Mouse (Mus musculus) small intestine, adult 2 months (tissue): ENCODE results near the gene Pias3. TPM values are rescaled to one million over a fixed set of nuclear protein-coding genes. Genes with fewer than 3 reads are reported as not detected.

Experiments used
- H3K27ac ChIP-seq: fragments of 200-500 bp; 2 replicates; pipeline ENCODE4 v1.5.1; 2012; ENCODE audit warnings: low read depth, low read length, control low read depth, inconsistent platforms; ENCODE audit not compliant: insufficient read depth
- H3K27me3 ChIP-seq: fragments of 200-500 bp; 2 replicates; pipeline ENCODE4 v1.6.1; 2012; ENCODE audit warnings: mild to moderate bottlenecking, moderate library complexity, low read length, inconsistent platforms; ENCODE audit not compliant: control insufficient read depth, insufficient read depth
- H3K36me3 ChIP-seq: fragments of 200-500 bp; 2 replicates; pipeline ENCODE4 v1.6.1; 2012; ENCODE audit warnings: mild to moderate bottlenecking, low read length, control low read depth, inconsistent platforms; ENCODE audit not compliant: control insufficient read depth, insufficient read depth
- H3K4me1 ChIP-seq: fragments of 200-500 bp; 2 replicates; pipeline ENCODE4 v1.6.1; 2012; ENCODE audit warnings: low read length, inconsistent platforms, mixed read lengths; ENCODE audit not compliant: control insufficient read depth, insufficient read depth, insufficient read length
- H3K4me3 ChIP-seq: fragments of 200-500 bp; 2 replicates; pipeline ENCODE4 v1.5.1; 2012; ENCODE audit warnings: low read depth, mild to moderate bottlenecking, control low read depth, inconsistent platforms, low read length, moderate library complexity
- CTCF ChIP-seq: fragments of 200-500 bp; IDR thresholded peaks from 2 replicates; pipeline ENCODE4 v1.5.1; 2012; ENCODE audit warnings: low read depth, mild to moderate bottlenecking, control low read depth, inconsistent platforms, low read length, moderate library complexity, mixed read lengths; ENCODE audit not compliant: insufficient replicate concordance, insufficient read length; ENCODE audit errors: extremely low read depth
- POLR2A ChIP-seq: fragments of 200-500 bp; IDR thresholded peaks from 2 replicates; pipeline ENCODE4 v1.6.1; 2012; ENCODE audit warnings: low read depth, mild to moderate bottlenecking, control low read depth, inconsistent platforms, low read length, moderate library complexity
- WGBS: fragments of 180-500 bp; shearing (Covaris S2); methylation state at CpG from one replicate; pipeline ENCODE4 v1.1.7; 2018; 5-methylcytosine and 5-hydroxymethylcytosine counted together
- polyA plus RNA-seq: library from polyadenylated mRNA; depleted of rRNA; stranded (reverse); fragments of >200 nt; gene quantifications from 2 replicates; pipeline ENCODE4 v1.2.3, GENCODE M21; 2012; rRNA removed

The Pias3 gene
- polyA plus RNA-seq, 1 experiment = 17.9 TPM

- no peak overlapping the region for H3K4me3 ChIP-seq
- WGBS = 40% methylated on average over 1 of the region's 1 CpGs
- TF ChIP-seq CTCF = no peak
- no peak for TF ChIP-seq POLR2A
- no peaks in the 10 kb centered on the region for H3K27me3 ChIP-seq
- no peaks in the 10 kb centered on the region for H3K4me1 ChIP-seq
- H3K36me3 ChIP-seq = no peaks in the 10 kb centered on the region; the same call in 1 of the 2 replicates
- no peak overlapping the region for H3K27ac ChIP-seq
Observed at GRCm38 (mm10) chr3:96746829-96747228, 50.6 kb downstream of the Pias3 start.

Other genes starting within 250 kb of the Pias3 start
- not detected in 2 replicates for gene BC107364, start 244.1 kb upstream of the Pias3 start, polyA plus RNA-seq
- gene Hfe2, start 171.2 kb upstream of the Pias3 start, polyA plus RNA-seq = 0.06 TPM in 1 of 2 replicates, not detected in the other
- 167 and 384 TPM in 2 replicates for gene Txnip, start 138.4 kb upstream of the Pias3 start, polyA plus RNA-seq
- not detected in 2 replicates for gene Gm16253, start 119.4 kb upstream of the Pias3 start, polyA plus RNA-seq
- gene Polr3gl, start 102.2 kb upstream of the Pias3 start, polyA plus RNA-seq = 3.4 and 7.9 TPM in 2 replicates
- 0.44 and 0.63 TPM in 2 replicates for gene Ankrd34a, start 99.7 kb upstream of the Pias3 start, polyA plus RNA-seq
- 2.9 and 7.6 TPM in 2 replicates for gene Lix1l, start 95.2 kb upstream of the Pias3 start, polyA plus RNA-seq
- 1.4 and 5.8 TPM in 2 replicates for gene Rbm8a, start 66.5 kb upstream of the Pias3 start, polyA plus RNA-seq
- gene Pex11b, start 61.0 kb upstream of the Pias3 start, polyA plus RNA-seq = 11.0 and 21.1 TPM in 2 replicates
- gene Gm42957, start 60.9 kb upstream of the Pias3 start, polyA plus RNA-seq = 0.05 TPM in 1 of 2 replicates, not detected in the other
- 0.49 and 0.53 TPM in 2 replicates for gene Itga10, start 50.8 kb upstream of the Pias3 start, polyA plus RNA-seq
- 0.74 and 1.8 TPM in 2 replicates for gene Ankrd35, start 26.3 kb upstream of the Pias3 start, polyA plus RNA-seq
- 0.70 and 1.2 TPM in 2 replicates for gene Nudt17, start 12.2 kb downstream of the Pias3 start, polyA plus RNA-seq
- 20.0 and 47.6 TPM in 2 replicates for gene Polr3c, start 31.2 kb downstream of the Pias3 start, polyA plus RNA-seq
- 7.5 and 17.7 TPM in 2 replicates for gene Rnf115, start 31.3 kb downstream of the Pias3 start, polyA plus RNA-seq
- 11.4 and 58.3 TPM in 2 replicates for gene Pdzk1, start 132.9 kb downstream of the Pias3 start, polyA plus RNA-seq
- gene Cd160, start 133.0 kb downstream of the Pias3 start, polyA plus RNA-seq = 2.4 and 3.4 TPM in 2 replicates
- 0.53 and 0.62 TPM in 2 replicates for gene Gja5, start 208.3 kb downstream of the Pias3 start, polyA plus RNA-seq
- 11.5 and 23.5 TPM in 2 replicates for gene Gpr89, start 209.0 kb downstream of the Pias3 start, polyA plus RNA-seq
- not detected in 2 replicates for gene Gja8, start 229.6 kb downstream of the Pias3 start, polyA plus RNA-seq